Mouse (Mus musculus): ENCODE measurements around the gene Ap1s3. TPM values are rescaled to one million over a fixed set of nuclear protein-coding genes. Genes with fewer than 3 reads are reported as not detected.

Gene Ap1s3
- polyA plus RNA-seq, 1 experiment from 2014 or later: 0.16 TPM

- no peaks in the 10 kb centered on the region for H3K4me1 ChIP-seq (ENCODE audit: control insufficient read depth, insufficient read depth, low read length)
- H3K4me3 ChIP-seq (ENCODE audit: low read depth, low read length): no peak overlapping the region
- no peaks in the 10 kb centered on the region for H3K27me3 ChIP-seq (ENCODE audit: control insufficient read depth, insufficient read depth, low read depth, low read length)
- no peak overlapping the region for H3K9ac ChIP-seq (ENCODE audit: low read depth, low read length)
- H3K27ac ChIP-seq (ENCODE audit: low read length): no peak overlapping the region
- peaks cover 23% of the 10 kb centered on the region for H3K36me3 ChIP-seq (ENCODE audit: control insufficient read depth, insufficient read depth, low read length)
- no peak for ATAC-seq
- no peaks in the 10 kb centered on the region for H3K9me3 ChIP-seq (replicated peaks; ENCODE audit: control insufficient read depth, low read length, poor library complexity, severe bottlenecking)
- WGBS: 98% methylated on average over 2 of the region's 2 CpGs
- H3K4me2 ChIP-seq (ENCODE audit: low read length): no peak overlapping the region
These were observed 32.9 kb upstream of the Ap1s3 start for GRCm38 (mm10) chr1:79704672-79705071.

GRCm38 (mm10) chr1:79703520-79703919 is 31.7 kb upstream of the Ap1s3 start:
- ATAC-seq: no peak
- Histone ChIP-seq H3K27ac (ENCODE audit: low read length) (no peak overlapping the region), H3K9me3 (replicated peaks; ENCODE audit: control insufficient read depth, low read length, poor library complexity, severe bottlenecking) (no peaks in the 10 kb centered on the region), H3K9ac (ENCODE audit: low read depth, low read length) (no peak overlapping the region), H3K27me3 (ENCODE audit: control insufficient read depth, insufficient read depth, low read depth, low read length) (no peaks in the 10 kb centered on the region), H3K36me3 (ENCODE audit: control insufficient read depth, insufficient read depth, low read length) (peaks cover 17% of the 10 kb centered on the region), H3K4me2 (ENCODE audit: low read length) (no peak overlapping the region), H3K4me1 (ENCODE audit: control insufficient read depth, insufficient read depth, low read length) (no peaks in the 10 kb centered on the region), H3K4me3 (ENCODE audit: low read depth, low read length) (no peak overlapping the region)
- 93% methylated on average over 8 of the region's 8 CpGs for WGBS

- Histone ChIP-seq H3K9me3 (replicated peaks; ENCODE audit: control insufficient read depth, low read length, poor library complexity, severe bottlenecking) (no peaks in the 10 kb centered on the region), H3K4me3 (ENCODE audit: low read depth, low read length) (no peak overlapping the region), H3K4me2 (ENCODE audit: low read length) (no peak overlapping the region), H3K9ac (ENCODE audit: low read depth, low read length) (no peak overlapping the region), H3K27ac (ENCODE audit: low read length) (no peak overlapping the region), H3K36me3 (ENCODE audit: control insufficient read depth, insufficient read depth, low read length) (0 out of 2 replicates have a peak, but pooled peaks cover 4% of the 10 kb centered on the region), H3K4me1 (ENCODE audit: control insufficient read depth, insufficient read depth, low read length) (0 out of 2 replicates have a peak, but pooled peaks cover 6% of the 10 kb centered on the region), H3K27me3 (ENCODE audit: control insufficient read depth, insufficient read depth, low read depth, low read length) (no peaks in the 10 kb centered on the region)
- ATAC-seq: no peak
- 70% methylated on average over 2 of the region's 2 CpGs for WGBS
These were observed 26.7 kb upstream of the Ap1s3 start for GRCm38 (mm10) chr1:79698506-79698905.

GRCm38 (mm10) chr1:79697382-79697781 is 25.6 kb upstream of the Ap1s3 start:
- Histone ChIP-seq H3K36me3 (ENCODE audit: control insufficient read depth, insufficient read depth, low read length) (0 out of 2 replicates have a peak, but pooled peaks cover 4% of the 10 kb centered on the region), H3K4me2 (ENCODE audit: low read length) (no peak overlapping the region), H3K27ac (ENCODE audit: low read length) (peak overlapping the region; percentile 29), H3K4me3 (ENCODE audit: low read depth, low read length) (no peak overlapping the region), H3K27me3 (ENCODE audit: control insufficient read depth, insufficient read depth, low read depth, low read length) (no peaks in the 10 kb centered on the region), H3K9me3 (replicated peaks; ENCODE audit: control insufficient read depth, low read length, poor library complexity, severe bottlenecking) (no peaks in the 10 kb centered on the region), H3K4me1 (ENCODE audit: control insufficient read depth, insufficient read depth, low read length) (0 out of 2 replicates have a peak, but pooled peaks cover 6% of the 10 kb centered on the region), H3K9ac (ENCODE audit: low read depth, low read length) (no peak overlapping the region)
- WGBS: 26% methylated on average over 9 of the region's 9 CpGs
- ATAC-seq: peak; percentile 76

GRCm38 (mm10) chr1:79696933-79697332 is 25.2 kb upstream of the Ap1s3 start:
- Histone ChIP-seq H3K4me1 (ENCODE audit: control insufficient read depth, insufficient read depth, low read length) (0 out of 2 replicates have a peak, but pooled peaks cover 6% of the 10 kb centered on the region), H3K27me3 (ENCODE audit: control insufficient read depth, insufficient read depth, low read depth, low read length) (no peaks in the 10 kb centered on the region), H3K4me2 (ENCODE audit: low read length) (no peak overlapping the region), H3K4me3 (ENCODE audit: low read depth, low read length) (no peak overlapping the region), H3K36me3 (ENCODE audit: control insufficient read depth, insufficient read depth, low read length) (0 out of 2 replicates have a peak, but pooled peaks cover 4% of the 10 kb centered on the region), H3K27ac (ENCODE audit: low read length) (no peak overlapping the region), H3K9ac (ENCODE audit: low read depth, low read length) (no peak overlapping the region), H3K9me3 (replicated peaks; ENCODE audit: control insufficient read depth, low read length, poor library complexity, severe bottlenecking) (no peaks in the 10 kb centered on the region)
- peak; percentile 50 for ATAC-seq
- WGBS: 54% methylated on average over 5 of the region's 5 CpGs

GRCm38 (mm10) chr1:79692482-79692881 is 20.7 kb upstream of the Ap1s3 start:
- Histone ChIP-seq H3K27ac (ENCODE audit: low read length) (no peak overlapping the region), H3K27me3 (ENCODE audit: control insufficient read depth, insufficient read depth, low read depth, low read length) (no peaks in the 10 kb centered on the region), H3K9ac (ENCODE audit: low read depth, low read length) (no peak overlapping the region), H3K4me2 (ENCODE audit: low read length) (no peak overlapping the region), H3K9me3 (replicated peaks; ENCODE audit: control insufficient read depth, low read length, poor library complexity, severe bottlenecking) (no peaks in the 10 kb centered on the region; the same call in 1 of the 2 replicates), H3K4me3 (ENCODE audit: low read depth, low read length) (no peak overlapping the region), H3K4me1 (ENCODE audit: control insufficient read depth, insufficient read depth, low read length) (0 out of 2 replicates have a peak, but pooled peaks cover 3% of the 10 kb centered on the region), H3K36me3 (ENCODE audit: control insufficient read depth, insufficient read depth, low read length) (no peaks in the 10 kb centered on the region)
- WGBS: 88% methylated on average over 3 of the region's 3 CpGs
- ATAC-seq: no peak

- Histone ChIP-seq H3K4me2 (ENCODE audit: low read length) (no peak overlapping the region), H3K9ac (ENCODE audit: low read depth, low read length) (no peak overlapping the region)
- WGBS: 74% methylated on average over 1 of the region's 1 CpGs
These were observed 15.5 kb upstream of the Ap1s3 start for GRCm38 (mm10) chr1:79687254-79687653.

GRCm38 (mm10) chr1:79684027-79684426 is 12.3 kb upstream of the Ap1s3 start:
- Histone ChIP-seq H3K4me2 (ENCODE audit: low read length) (no peak overlapping the region), H3K36me3 (ENCODE audit: control insufficient read depth, insufficient read depth, low read length) (no peaks in the 10 kb centered on the region), H3K4me1 (ENCODE audit: control insufficient read depth, insufficient read depth, low read length) (no peaks in the 10 kb centered on the region), H3K27ac (ENCODE audit: low read length) (no peak overlapping the region), H3K4me3 (ENCODE audit: low read depth, low read length) (no peak overlapping the region), H3K9ac (ENCODE audit: low read depth, low read length) (no peak overlapping the region), H3K27me3 (ENCODE audit: control insufficient read depth, insufficient read depth, low read depth, low read length) (0 out of 2 replicates have a peak, but pooled peaks cover 2% of the 10 kb centered on the region), H3K9me3 (replicated peaks; ENCODE audit: control insufficient read depth, low read length, poor library complexity, severe bottlenecking) (no peaks in the 10 kb centered on the region; the same call in 1 of the 2 replicates)
- ATAC-seq: no peak

More at GRCm38 (mm10) chr1:79687254-79687653, 15.5 kb upstream of the Ap1s3 start:
- H3K9me3 ChIP-seq (replicated peaks; ENCODE audit: control insufficient read depth, low read length, poor library complexity, severe bottlenecking): no peaks in the 10 kb centered on the region; the same call in 1 of the 2 replicates
- ATAC-seq: no peak
- no peaks in the 10 kb centered on the region for H3K4me1 ChIP-seq (ENCODE audit: control insufficient read depth, insufficient read depth, low read length)
- H3K4me3 ChIP-seq (ENCODE audit: low read depth, low read length): no peak overlapping the region
- H3K36me3 ChIP-seq (ENCODE audit: control insufficient read depth, insufficient read depth, low read length): no peaks in the 10 kb centered on the region
- H3K27me3 ChIP-seq (ENCODE audit: control insufficient read depth, insufficient read depth, low read depth, low read length): 0 out of 2 replicates have a peak, but pooled peaks cover 2% of the 10 kb centered on the region
- no peak overlapping the region for H3K27ac ChIP-seq (ENCODE audit: low read length)

- H3K9me3 ChIP-seq (replicated peaks; ENCODE audit: control insufficient read depth, low read length, poor library complexity, severe bottlenecking): no peaks in the 10 kb centered on the region; the same call in 1 of the 2 replicates
- H3K9ac ChIP-seq (ENCODE audit: low read depth, low read length): no peak overlapping the region
- WGBS: 19% methylated on average over 5 of the region's 5 CpGs
- no peaks in the 10 kb centered on the region for H3K4me1 ChIP-seq (ENCODE audit: control insufficient read depth, insufficient read depth, low read length)
- no peak overlapping the region for H3K4me2 ChIP-seq (ENCODE audit: low read length)
- no peak overlapping the region for H3K27ac ChIP-seq (ENCODE audit: low read length)
- no peaks in the 10 kb centered on the region for H3K36me3 ChIP-seq (ENCODE audit: control insufficient read depth, insufficient read depth, low read length)
- H3K4me3 ChIP-seq (ENCODE audit: low read depth, low read length): no peak overlapping the region
- no peak for ATAC-seq
- H3K27me3 ChIP-seq (ENCODE audit: control insufficient read depth, insufficient read depth, low read depth, low read length): 0 out of 2 replicates have a peak, but pooled peaks cover 2% of the 10 kb centered on the region
These were observed 11.2 kb upstream of the Ap1s3 start for GRCm38 (mm10) chr1:79682936-79683335.

Data from midbrain, embryonic 16.5 days (tissue).